Mouse (Mus musculus) small intestine, adult 2 months (tissue): ENCODE measurements at regions not wholly inside any gene's neighbourhood (a gene's known extent, or its start where the extent isn't known, plus 50 kb on each side); places are given as distances from the start of the nearest gene placed in this dataset.

Experiments
- H3K27ac ChIP-seq: fragments of 200-500 bp; 2 replicates; pipeline ENCODE4 v1.5.1; 2012; ENCODE audit warnings: low read depth, low read length, control low read depth, inconsistent platforms; ENCODE audit not compliant: insufficient read depth
- H3K27me3 ChIP-seq: fragments of 200-500 bp; 2 replicates; pipeline ENCODE4 v1.6.1; 2012; ENCODE audit warnings: mild to moderate bottlenecking, moderate library complexity, low read length, inconsistent platforms; ENCODE audit not compliant: control insufficient read depth, insufficient read depth
- H3K36me3 ChIP-seq: fragments of 200-500 bp; 2 replicates; pipeline ENCODE4 v1.6.1; 2012; ENCODE audit warnings: mild to moderate bottlenecking, low read length, control low read depth, inconsistent platforms; ENCODE audit not compliant: control insufficient read depth, insufficient read depth
- H3K4me1 ChIP-seq: fragments of 200-500 bp; 2 replicates; pipeline ENCODE4 v1.6.1; 2012; ENCODE audit warnings: low read length, inconsistent platforms, mixed read lengths; ENCODE audit not compliant: control insufficient read depth, insufficient read depth, insufficient read length
- H3K4me3 ChIP-seq: fragments of 200-500 bp; 2 replicates; pipeline ENCODE4 v1.5.1; 2012; ENCODE audit warnings: low read depth, mild to moderate bottlenecking, control low read depth, inconsistent platforms, low read length, moderate library complexity
- CTCF ChIP-seq: fragments of 200-500 bp; IDR thresholded peaks from 2 replicates; pipeline ENCODE4 v1.5.1; 2012; ENCODE audit warnings: low read depth, mild to moderate bottlenecking, control low read depth, inconsistent platforms, low read length, moderate library complexity, mixed read lengths; ENCODE audit not compliant: insufficient replicate concordance, insufficient read length; ENCODE audit errors: extremely low read depth
- POLR2A ChIP-seq: fragments of 200-500 bp; IDR thresholded peaks from 2 replicates; pipeline ENCODE4 v1.6.1; 2012; ENCODE audit warnings: low read depth, mild to moderate bottlenecking, control low read depth, inconsistent platforms, low read length, moderate library complexity
- WGBS: fragments of 180-500 bp; shearing (Covaris S2); methylation state at CpG from one replicate; pipeline ENCODE4 v1.1.7; 2018; 5-methylcytosine and 5-hydroxymethylcytosine counted together

GRCm38 (mm10) chr2:173343665-173344064 is 67.3 kb upstream of the Pmepa1 start:
- 97% methylated on average over 2 of the region's 2 CpGs for WGBS
- H3K4me1 ChIP-seq = no peaks in the 10 kb centered on the region
- no peaks in the 10 kb centered on the region for H3K36me3 ChIP-seq

DNA sequence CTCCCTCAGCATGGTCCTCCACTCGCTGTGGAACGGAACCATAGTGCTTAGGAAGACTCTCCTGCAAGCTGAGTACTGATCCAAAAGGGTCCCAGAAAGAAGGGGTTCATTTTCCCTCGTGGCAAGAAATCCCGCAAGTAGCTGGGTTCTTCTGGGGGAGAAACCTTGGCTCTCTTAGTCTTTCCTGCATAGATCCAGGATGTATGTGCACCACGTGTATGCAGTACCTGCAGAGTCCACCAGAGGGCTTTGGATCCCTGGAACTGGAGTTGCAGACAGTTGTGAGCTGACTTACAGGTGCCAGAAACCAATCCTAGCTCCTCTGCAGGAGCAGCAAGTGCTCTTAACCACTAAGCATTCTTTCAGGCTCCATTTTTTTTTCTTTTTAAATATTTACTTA is 67.9 kb upstream of the Pmepa1 start:
- H3K27ac ChIP-seq = no peak overlapping the region
- 95% methylated on average over 5 of the region's 5 CpGs for WGBS
- no peaks in the 10 kb centered on the region for H3K36me3 ChIP-seq
- no peak overlapping the region for H3K4me3 ChIP-seq
- TF ChIP-seq POLR2A (no peak), CTCF (no peak)
- H3K27me3 ChIP-seq = no peaks in the 10 kb centered on the region
- no peaks in the 10 kb centered on the region for H3K4me1 ChIP-seq

More at GRCm38 (mm10) chr2:173343665-173344064, 67.3 kb upstream of the Pmepa1 start:
- Histone ChIP-seq H3K27ac (no peak overlapping the region), H3K27me3 (no peaks in the 10 kb centered on the region), H3K4me3 (no peak overlapping the region)
- TF ChIP-seq POLR2A (no peak), CTCF (no peak)

GRCm38 (mm10) chr2:173347341-173347740 is 71.0 kb upstream of the Pmepa1 start:
- H3K4me3 ChIP-seq = no peak overlapping the region
- no peaks in the 10 kb centered on the region for H3K36me3 ChIP-seq
- 75% methylated on average over 11 of the region's 11 CpGs for WGBS
- H3K27me3 ChIP-seq = no peaks in the 10 kb centered on the region
- no peak overlapping the region for H3K27ac ChIP-seq
- peaks cover 6% of the 10 kb centered on the region; the same call in 1 of the 2 replicates for H3K4me1 ChIP-seq
- TF ChIP-seq CTCF = no peak
- TF ChIP-seq POLR2A = no peak

DNA sequence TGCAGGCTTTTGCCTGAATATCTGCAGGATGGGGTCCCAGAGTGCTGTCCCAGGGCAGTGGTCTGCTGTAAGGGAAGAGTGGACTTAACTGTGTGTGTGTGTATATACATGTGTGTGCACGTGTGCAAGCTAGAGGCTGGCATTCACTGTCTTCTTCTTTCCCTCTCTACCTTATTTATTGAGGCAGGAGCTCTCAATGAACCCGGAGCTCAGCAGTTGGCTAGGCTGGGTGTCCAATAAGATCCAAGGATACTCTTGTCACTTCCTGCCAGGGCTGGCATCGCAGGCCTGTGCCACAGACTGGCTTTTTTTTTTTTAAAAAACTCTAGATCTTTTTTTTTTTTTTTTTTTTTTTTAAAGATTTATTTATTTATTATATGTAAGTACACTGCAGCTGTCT is 72.4 kb upstream of the Pmepa1 start:
- H3K4me1 ChIP-seq = peaks cover 6% of the 10 kb centered on the region; the same call in 1 of the 2 replicates
- no peak overlapping the region for H3K27ac ChIP-seq
- H3K36me3 ChIP-seq = no peaks in the 10 kb centered on the region
- 65% methylated on average over 3 of the region's 3 CpGs for WGBS
- TF ChIP-seq POLR2A (no peak), CTCF (no peak)
- no peaks in the 10 kb centered on the region for H3K27me3 ChIP-seq
- no peak overlapping the region for H3K4me3 ChIP-seq

DNA sequence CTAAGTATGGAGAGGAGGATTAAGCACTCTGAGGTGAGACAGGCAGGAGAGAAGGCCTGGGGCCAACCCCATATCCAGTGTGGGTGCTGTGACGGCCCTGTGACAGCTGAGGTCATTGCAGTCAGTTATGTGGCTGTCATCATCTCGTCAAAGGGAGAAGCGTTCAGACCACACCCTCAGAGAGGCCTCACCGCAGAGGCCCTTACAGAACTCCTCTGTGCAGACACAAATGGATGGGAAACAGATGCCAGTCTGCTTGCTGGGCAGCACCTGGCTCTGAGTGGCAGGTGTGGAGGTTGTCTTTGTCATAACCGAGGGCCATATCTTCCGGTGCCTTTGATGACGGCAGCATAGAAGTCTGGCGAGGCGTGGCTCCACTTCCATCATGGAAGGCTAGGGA is 73.2 kb upstream of the Pmepa1 start:
- no peak for TF ChIP-seq CTCF
- TF ChIP-seq POLR2A = no peak
- no peak overlapping the region for H3K27ac ChIP-seq
- peaks cover 6% of the 10 kb centered on the region; the same call in 1 of the 2 replicates for H3K4me1 ChIP-seq
- no peaks in the 10 kb centered on the region for H3K36me3 ChIP-seq
- no peak overlapping the region for H3K4me3 ChIP-seq
- 21% methylated on average over 9 of the region's 9 CpGs for WGBS
- no peaks in the 10 kb centered on the region for H3K27me3 ChIP-seq

- WGBS = 75% methylated on average over 4 of the region's 4 CpGs
- H3K27me3 ChIP-seq = no peaks in the 10 kb centered on the region
- no peak overlapping the region for H3K4me3 ChIP-seq
- no peaks in the 10 kb centered on the region for H3K36me3 ChIP-seq
- TF ChIP-seq CTCF (no peak), POLR2A (no peak)
- H3K27ac ChIP-seq = no peak overlapping the region
- H3K4me1 ChIP-seq = peaks cover 6% of the 10 kb centered on the region; the same call in 1 of the 2 replicates
These were observed 73.6 kb upstream of the Pmepa1 start for GRCm38 (mm10) chr2:173349910-173350309.

DNA sequence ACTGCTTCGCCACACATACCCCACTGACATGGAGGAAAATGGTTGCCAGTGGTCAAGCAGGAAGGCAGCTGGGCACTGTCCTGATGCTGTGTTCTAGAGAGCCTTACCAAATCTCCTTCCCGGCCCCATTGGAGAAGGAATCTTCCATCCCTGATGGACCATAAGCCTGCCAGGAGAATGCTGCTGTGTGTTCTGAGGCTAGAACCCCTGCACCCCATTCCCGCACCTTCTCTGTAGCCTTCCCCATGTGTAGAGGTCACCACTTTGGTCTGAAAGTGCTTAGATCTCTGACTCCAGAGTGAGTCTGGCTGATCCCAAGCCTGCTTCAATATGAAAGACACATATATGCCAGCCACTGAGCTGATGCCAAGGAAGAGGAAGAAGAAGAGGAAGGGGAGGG is 74.1 kb upstream of the Pmepa1 start:
- TF ChIP-seq POLR2A (no peak), CTCF (no peak)
- 89% methylated on average over 3 of the region's 3 CpGs for WGBS
- Histone ChIP-seq H3K27me3 (no peaks in the 10 kb centered on the region), H3K4me1 (peaks cover 6% of the 10 kb centered on the region; the same call in 1 of the 2 replicates), H3K27ac (no peak overlapping the region), H3K4me3 (no peak overlapping the region), H3K36me3 (no peaks in the 10 kb centered on the region)

DNA sequence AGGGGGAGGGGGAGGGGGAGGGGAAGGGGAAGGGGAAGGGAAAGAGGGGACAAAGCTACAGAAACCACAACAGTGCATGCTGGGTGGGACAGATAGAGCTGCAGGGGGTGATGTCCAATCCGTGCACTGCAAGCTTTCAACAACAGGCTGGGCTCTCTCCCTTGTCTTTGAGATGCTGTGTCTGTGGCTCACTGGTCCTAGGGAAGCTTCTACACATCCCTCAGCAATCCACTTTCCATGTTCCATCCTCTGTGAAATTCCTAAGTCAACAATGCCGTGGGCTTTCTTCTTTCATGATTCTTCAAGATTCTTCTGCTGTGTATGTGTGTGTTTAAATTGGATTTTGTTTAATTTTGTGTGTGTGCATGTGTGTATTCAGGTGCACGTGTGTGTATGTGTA is 74.5 kb upstream of the Pmepa1 start:
- H3K4me3 ChIP-seq = no peak overlapping the region
- peaks cover 6% of the 10 kb centered on the region; the same call in 1 of the 2 replicates for H3K4me1 ChIP-seq
- no peaks in the 10 kb centered on the region for H3K27me3 ChIP-seq
- H3K27ac ChIP-seq = no peak overlapping the region
- WGBS = 51% methylated on average over 3 of the region's 3 CpGs
- TF ChIP-seq POLR2A (no peak), CTCF (no peak)
- H3K36me3 ChIP-seq = no peaks in the 10 kb centered on the region
